Mouse (Mus musculus) erythroblast, adult 5-6 weeks (primary cell): ENCODE measurements around the gene Prss50. TPM values are rescaled to one million over a fixed set of nuclear protein-coding genes. Genes with fewer than 3 reads are reported as not detected.
A peak's percentile ranks its signal among the peaks of the same experiment; 100 is the strongest.
"Not testable (repeated sequence)": the region's sequence is repeated elsewhere in the genome, so short reads cannot be mapped to it uniquely, and the experiment has no call there.

Source experiments
- ATAC-seq: replicated peaks from 2 replicates; pipeline ENCODE4 v1.8.0; 2016; ENCODE audit warnings: moderate number of reproducible peaks, mild to moderate bottlenecking, moderate TSS enrichment, inconsistent platforms; ENCODE audit not compliant: poor library complexity, low FRiP score, severe bottlenecking
- total RNA-seq, 2 experiments: library from RNA; stranded (forward) in 1 of 2; stranded (reverse) in 1 of 2; fragments of 150-400 nt in 1 of 2; fragments of 200-764, 138-1000 nt in 1 of 2; gene quantifications; 2 replicates each; pipeline versions ENCODE4 v1.2.3 to v1.2.4; 2015 to 2017; ENCODE audit warnings: low replicate concordance in 2 of 2

The Prss50 gene
- 7.7 TPM in 1 of 2 replicates, not detected in the other for total RNA-seq (2015; ENCODE audit: low replicate concordance)
- total RNA-seq (2017; ENCODE audit: low replicate concordance): not detected in 2 replicates

- no peak for ATAC-seq
Observed at GRCm38 (mm10) chr9:110857781-110858472, at the start of gene Prss50. TSS of gene Prss50 (plus strand) at chr9:110857967.

GRCm38 (mm10) chr9:110810051-110810450 lies 47.7 kb upstream of the Prss50 start:
- ATAC-seq: no peak

- ATAC-seq: no peak
Observed at GRCm38 (mm10) chr9:110813789-110814188, 44.0 kb upstream of the Prss50 start, which contains the start of gene Prss44. TSS of gene Prss44 (plus strand) at chr9:110813994.

- not testable (repeated sequence) for ATAC-seq
Observed at GRCm38 (mm10) chr9:110820546-110820945, 37.2 kb upstream of the Prss50 start.

GRCm38 (mm10) chr9:110821436-110821835 lies 36.3 kb upstream of the Prss50 start:
- no peak for ATAC-seq

GRCm38 (mm10) chr9:110825426-110825825 lies 32.3 kb upstream of the Prss50 start:
- ATAC-seq: no peak

- no peak for ATAC-seq
Observed at GRCm38 (mm10) chr9:110825832-110826231, 31.9 kb upstream of the Prss50 start.

GRCm38 (mm10) chr9:110826390-110826789 lies 31.4 kb upstream of the Prss50 start, which contains the start of gene Prss43:
TSS of gene Prss43 (plus strand) at chr9:110826690.
- no peak for ATAC-seq

- no peak for ATAC-seq
Observed at GRCm38 (mm10) chr9:110833021-110833420, 24.7 kb upstream of the Prss50 start.

GRCm38 (mm10) chr9:110834411-110834810 lies 23.4 kb upstream of the Prss50 start, which contains the start of gene Prss45:
TSS of gene Prss45 (plus strand) at chr9:110834588.
- ATAC-seq: no peak

GRCm38 (mm10) chr9:110834961-110835360 lies 22.8 kb upstream of the Prss50 start:
- ATAC-seq: no peak

- ATAC-seq: no peak
Observed at GRCm38 (mm10) chr9:110836112-110836511, 21.7 kb upstream of the Prss50 start.

- ATAC-seq: no peak
Observed at GRCm38 (mm10) chr9:110840905-110841304, 16.9 kb upstream of the Prss50 start.

GRCm38 (mm10) chr9:110841438-110841837 lies 16.3 kb upstream of the Prss50 start:
- ATAC-seq: no peak

- no peak for ATAC-seq
Observed at GRCm38 (mm10) chr9:110844206-110844605, 13.6 kb upstream of the Prss50 start, which contains the start of gene Prss46. TSS of gene Prss46 (plus strand) at chr9:110844506.

GRCm38 (mm10) chr9:110849162-110849561 lies 8.6 kb upstream of the Prss50 start:
- ATAC-seq: no peak

- no peak for ATAC-seq
Observed at GRCm38 (mm10) chr9:110855903-110856302, 1.9 kb upstream of the Prss50 start.

GRCm38 (mm10) chr9:110856920-110857319 lies 847 bp upstream of the Prss50 start:
- ATAC-seq: no peak

- no peak for ATAC-seq
Observed at GRCm38 (mm10) chr9:110858523-110858922, 756 bp downstream of the Prss50 start.

- no peak for ATAC-seq
Observed at GRCm38 (mm10) chr9:110858967-110859596, 1.3 kb downstream of the Prss50 start.

GRCm38 (mm10) chr9:110871030-110871429 lies 13.3 kb downstream of the Prss50 start:
- peak; percentile 51; the same call in 1 of the 2 replicates for ATAC-seq
